8 mouse cellular contexts compared by ENCODE assay signal in genomic region chr8:75034285-75034684, GRCm38 (mm10). TPM values are rescaled to one million over a fixed set of nuclear protein-coding genes. Genes with fewer than 3 reads are reported as not detected.
DNase-seq lines count a peak whose midpoint lies in the region; ATAC-seq and TF ChIP-seq lines count a peak whose summit lies in the region.

No protein-coding gene starts in this region.

- under 1% methylated on average over 17 of the region's 17 CpGs for WGBS in heart, embryonic 16.5 days
- 2% methylated on average over 17 of the region's 17 CpGs for WGBS in forebrain, embryonic 16.5 days

- H3K4me3 ChIP-seq in heart, embryonic 16.5 days (ENCODE audit: low read length): peak overlapping the region; percentile 76
- peak overlapping the region; percentile 75 for H3K4me3 ChIP-seq in G1E (ENCODE audit: low read depth, low read length)
- H3K4me3 ChIP-seq in forebrain, embryonic 16.5 days (replicated peaks; ENCODE audit: low read length): peak overlapping the region; percentile 72

- no peak for ATAC-seq in heart, embryonic 16.5 days (replicated peaks; ENCODE audit: extremely low read depth, insufficient read depth, low FRiP score)
- no peak for ATAC-seq in G1E (ENCODE audit: extremely low read depth, insufficient number of reproducible peaks, low FRiP score, poor library complexity, severe bottlenecking)
- no peak; the same call in 1 of the 2 replicates for ATAC-seq in forebrain, embryonic 16.5 days
- ATAC-seq in megakaryocyte progenitor cell, adult 5-6 weeks (replicated peaks; ENCODE audit: poor library complexity): peak; percentile 1; the same call in 1 of the 2 replicates

- peak overlapping the region; percentile 81 for H3K9ac ChIP-seq in heart, embryonic 16.5 days (ENCODE audit: low read length)
- peak overlapping the region; percentile 36 for H3K9ac ChIP-seq in forebrain, embryonic 16.5 days (replicated peaks; ENCODE audit: low read depth, low read length)

- peak overlapping the region; percentile 78 for H3K27ac ChIP-seq in heart, embryonic 16.5 days (ENCODE audit: low read length)
- no peak overlapping the region for H3K27ac ChIP-seq in forebrain, embryonic 16.5 days (ENCODE audit: low read length)

- peak overlapping the region; percentile 77 for H3K4me2 ChIP-seq in heart, embryonic 16.5 days (ENCODE audit: low read depth, low read length)
- H3K4me2 ChIP-seq in forebrain, embryonic 16.5 days (ENCODE audit: low read length): peak overlapping the region; percentile 65

- peaks cover 29% of the 10 kb centered on the region for H3K4me1 ChIP-seq in heart, embryonic 16.5 days (ENCODE audit: control insufficient read depth, insufficient read depth, low read length)
- peaks cover 31% of the 10 kb centered on the region for H3K4me1 ChIP-seq in G1E (ENCODE audit: insufficient read depth, low read depth, low read length)
- peaks cover 7% of the 10 kb centered on the region for H3K4me1 ChIP-seq in forebrain, embryonic 16.5 days (replicated peaks; ENCODE audit: control insufficient read depth, insufficient read depth, low read length)

- DNase-seq in heart, adult 9 months (ENCODE audit: low spot score in 2 of 2): no peak
- DNase-seq in G1E (ENCODE audit: low spot score): peak; percentile 8
- no peak for DNase-seq in adrenal gland, postnatal 10 days
- no peak for DNase-seq in kidney, adult 11 months
- no peak for DNase-seq in ovary, postnatal 10 days (ENCODE audit: low spot score)

- H3K9me3 ChIP-seq in heart, embryonic 16.5 days (replicated peaks; ENCODE audit: control insufficient read depth, low read length): no peaks in the 10 kb centered on the region
- no peaks in the 10 kb centered on the region for H3K9me3 ChIP-seq in G1E (replicated peaks)
- H3K9me3 ChIP-seq in forebrain, embryonic 16.5 days (ENCODE audit: control insufficient read depth, low read length): no peaks in the 10 kb centered on the region

- peaks cover 11% of the 10 kb centered on the region for H3K36me3 ChIP-seq in heart, embryonic 16.5 days (ENCODE audit: control insufficient read depth, insufficient read depth)
- H3K36me3 ChIP-seq in G1E (replicated peaks): peaks cover 66% of the 10 kb centered on the region
- peaks cover 5% of the 10 kb centered on the region; the same call in 1 of the 2 replicates for H3K36me3 ChIP-seq in forebrain, embryonic 16.5 days (ENCODE audit: control insufficient read depth, insufficient read depth)

- H3K27me3 ChIP-seq in heart, embryonic 16.5 days (ENCODE audit: control insufficient read depth, insufficient read depth, low read length): no peaks in the 10 kb centered on the region
- no peaks in the 10 kb centered on the region for H3K27me3 ChIP-seq in G1E (ENCODE audit: insufficient read depth, low read length)
- no peaks in the 10 kb centered on the region for H3K27me3 ChIP-seq in forebrain, embryonic 16.5 days (replicated peaks; ENCODE audit: control insufficient read depth, insufficient read depth, low read length)

- TF ChIP-seq CTCF in G1E (IDR thresholded peaks at IDR 0.05; ENCODE audit: low read depth, low read length): no peak

RNA-seq across cellular contexts. Expression of gene Tom1, which starts 0.8 kb away (rescaled TPM):
- 42.3 and 51.6 TPM in 2 replicates for polyA plus RNA-seq in heart, embryonic 16.5 days (2015; fragmentation: Nextera tagmentation; extraction: Ambion mirVana)
- 42.6 and 55.8 TPM in 2 replicates for total RNA-seq in G1E (2014; fragmentation: Nextera tagmentation)
- 27.7 and 29.4 TPM in 2 replicates for total RNA-seq in G1E (2017)
- 15.4 and 17.4 TPM in 2 replicates for polyA plus RNA-seq in G1E (2012)
- 13.4 and 17.4 TPM in 2 replicates for polyA plus RNA-seq in forebrain, embryonic 16.5 days (2015; fragmentation: Nextera tagmentation; extraction: Ambion mirVana)
- total RNA-seq in megakaryocyte progenitor cell, adult 5-6 weeks (2015): 29.6 and 48.4 TPM in 2 replicates
- total RNA-seq in megakaryocyte progenitor cell, adult 5-6 weeks (2017): 26.4 and 34.4 TPM in 2 replicates
- total RNA-seq in adrenal gland, postnatal 10 days (2021): 10 to 100 TPM; 28.3 to 31.5 TPM

RNA-seq across cellular contexts. Expression of gene Hmgxb4, which starts 41.1 kb away (rescaled TPM):
- 17.9 and 18.9 TPM in 2 replicates for polyA plus RNA-seq in heart, embryonic 16.5 days (2015; fragmentation: Nextera tagmentation; extraction: Ambion mirVana)
- 52.1 and 67.0 TPM in 2 replicates for total RNA-seq in G1E (2014; fragmentation: Nextera tagmentation)
- 38.3 and 43.5 TPM in 2 replicates for total RNA-seq in G1E (2017)
- polyA plus RNA-seq in G1E (2012): 14.8 and 16.1 TPM in 2 replicates
- 41.2 and 48.3 TPM in 2 replicates for polyA plus RNA-seq in forebrain, embryonic 16.5 days (2015; fragmentation: Nextera tagmentation; extraction: Ambion mirVana)
- 33.8 and 42.0 TPM in 2 replicates for total RNA-seq in megakaryocyte progenitor cell, adult 5-6 weeks (2015)
- total RNA-seq in megakaryocyte progenitor cell, adult 5-6 weeks (2017): 70.8 and 74.8 TPM in 2 replicates
- 10 to 100 TPM; 22.9 to 27.3 TPM for total RNA-seq in adrenal gland, postnatal 10 days (2021)

RNA-seq across cellular contexts. Expression of gene Hmox1, which starts 59.1 kb away (rescaled TPM):
- polyA plus RNA-seq in heart, embryonic 16.5 days (2015; fragmentation: Nextera tagmentation; extraction: Ambion mirVana): 16.8 and 17.6 TPM in 2 replicates
- total RNA-seq in G1E (2014; fragmentation: Nextera tagmentation): 8.8 and 13.0 TPM in 2 replicates
- 37.9 and 42.0 TPM in 2 replicates for total RNA-seq in G1E (2017)
- polyA plus RNA-seq in G1E (2012): 11.2 and 14.0 TPM in 2 replicates
- 8.2 TPM in 2 replicates for polyA plus RNA-seq in forebrain, embryonic 16.5 days (2015; fragmentation: Nextera tagmentation; extraction: Ambion mirVana)
- total RNA-seq in megakaryocyte progenitor cell, adult 5-6 weeks (2015): 0.94 and 2.5 TPM in 2 replicates
- 2.5 and 3.9 TPM in 2 replicates for total RNA-seq in megakaryocyte progenitor cell, adult 5-6 weeks (2017)
- 10 to 100 TPM; 27.3 to 35.5 TPM for total RNA-seq in adrenal gland, postnatal 10 days (2021)
